Mouse (Mus musculus): ENCODE data around the gene Per2. TPM values are rescaled to one million over a fixed set of nuclear protein-coding genes. Genes with fewer than 3 reads are reported as not detected.
A peak's percentile ranks its signal among the peaks of the same experiment; 100 is the strongest.

The Per2 gene
- 1.4 and 2.5 TPM in 2 replicates for polyA plus RNA-seq (2015; fragmentation: Nextera tagmentation; extraction: Ambion mirVana)

GRCm38 (mm10) chr1:91459059-91459809, at the start of gene Per2:
TSS of gene Per2 (minus strand) at chr1:91459324.
- H3K4me3 ChIP-seq (replicated peaks) = peak within 1 kb of the TSS; percentile 73
- H3K9me3 ChIP-seq (replicated peaks) = no peaks in the 10 kb centered on the region
- H3K4me1 ChIP-seq (replicated peaks) = peaks cover 70% of the 10 kb centered on the region
- no peaks in the 10 kb centered on the region for H3K27me3 ChIP-seq
- peak within 1 kb of the TSS; percentile 95 for H3K4me2 ChIP-seq
- DNase-seq (peak; percentile 99), ATAC-seq (ENCODE audit: low read depth) (peak; percentile 94)
- under 1% methylated on average over 91 of the region's 91 CpGs for WGBS (ENCODE audit: insufficient replicate concordance)
- peak within 1 kb of the TSS; percentile 75 for H3K27ac ChIP-seq
- peak within 1 kb of the TSS; percentile 78 for H3K9ac ChIP-seq
- no peaks in the 10 kb centered on the region for H3K36me3 ChIP-seq

- Histone ChIP-seq H3K4me3 (replicated peaks) (no peak overlapping the region), H3K4me1 (replicated peaks) (no peaks in the 10 kb centered on the region), H3K36me3 (peaks cover 31% of the 10 kb centered on the region), H3K4me2 (no peak overlapping the region), H3K27ac (no peak overlapping the region), H3K9ac (no peak overlapping the region), H3K27me3 (no peaks in the 10 kb centered on the region), H3K9me3 (replicated peaks) (no peaks in the 10 kb centered on the region)
- DNase-seq (no peak), ATAC-seq (ENCODE audit: low read depth) (no peak)
- WGBS (ENCODE audit: insufficient replicate concordance) = 66% methylated on average over 3 of the region's 3 CpGs
These were observed 45.5 kb upstream of the Per2 start for GRCm38 (mm10) chr1:91504615-91505014.

GRCm38 (mm10) chr1:91498579-91498978, 39.5 kb upstream of the Per2 start:
- WGBS (ENCODE audit: insufficient replicate concordance) = 87% methylated on average over 6 of the region's 6 CpGs
- H3K9ac ChIP-seq = no peak overlapping the region
- H3K27me3 ChIP-seq = no peaks in the 10 kb centered on the region
- DNase-seq = no peak
- no peak overlapping the region for H3K4me3 ChIP-seq (replicated peaks)
- no peaks in the 10 kb centered on the region for H3K9me3 ChIP-seq (replicated peaks)
- H3K36me3 ChIP-seq = peaks cover 25% of the 10 kb centered on the region
- ATAC-seq (ENCODE audit: low read depth) = no peak
- H3K27ac ChIP-seq = no peak overlapping the region
- no peak overlapping the region for H3K4me2 ChIP-seq
- H3K4me1 ChIP-seq (replicated peaks) = peaks cover 22% of the 10 kb centered on the region

- H3K4me2 ChIP-seq = peak overlapping the region; percentile 87
- WGBS (ENCODE audit: insufficient replicate concordance) = 50% methylated on average over 5 of the region's 5 CpGs
- ATAC-seq (ENCODE audit: low read depth) (no peak), DNase-seq (no peak)
- H3K36me3 ChIP-seq = peaks cover 8% of the 10 kb centered on the region; the same call in 1 of the 2 replicates
- peaks cover 22% of the 10 kb centered on the region for H3K4me1 ChIP-seq (replicated peaks)
- H3K27me3 ChIP-seq = no peaks in the 10 kb centered on the region
- peak overlapping the region; percentile 84 for H3K9ac ChIP-seq
- H3K4me3 ChIP-seq (replicated peaks) = peak overlapping the region; percentile 84
- H3K27ac ChIP-seq = no peak overlapping the region
- no peaks in the 10 kb centered on the region for H3K9me3 ChIP-seq (replicated peaks)
These were observed 36.2 kb upstream of the Per2 start for GRCm38 (mm10) chr1:91495321-91495720.

- H3K9ac ChIP-seq = peak within 1 kb of the TSS; percentile 84
- peak within 1 kb of the TSS; percentile 84 for H3K4me3 ChIP-seq (replicated peaks)
- peak within 1 kb of the TSS; percentile 87 for H3K4me2 ChIP-seq
- WGBS (ENCODE audit: insufficient replicate concordance) = under 1% methylated on average over 77 of the region's 79 CpGs
- H3K9me3 ChIP-seq (replicated peaks) = no peaks in the 10 kb centered on the region
- H3K4me1 ChIP-seq (replicated peaks) = peaks cover 22% of the 10 kb centered on the region
- no peak within 1 kb of the TSS for H3K27ac ChIP-seq
- no peaks in the 10 kb centered on the region for H3K27me3 ChIP-seq
- ATAC-seq (ENCODE audit: low read depth) (peak; percentile 98), DNase-seq (peak; percentile 84)
- peaks cover 1% of the 10 kb centered on the region; the same call in 1 of the 2 replicates for H3K36me3 ChIP-seq
These were observed 35.5 kb upstream of the Per2 start, which contains the start of gene Traf3ip1 for GRCm38 (mm10) chr1:91494457-91495140. TSS of gene Traf3ip1 (plus strand) at chr1:91494647.

- no peaks in the 10 kb centered on the region for H3K9me3 ChIP-seq (replicated peaks)
- peak overlapping the region; percentile 84 for H3K4me3 ChIP-seq (replicated peaks)
- no peak overlapping the region for H3K27ac ChIP-seq
- peak overlapping the region; percentile 27; the same call in 1 of the 2 replicates for H3K9ac ChIP-seq
- no peaks in the 10 kb centered on the region for H3K27me3 ChIP-seq
- peak overlapping the region; percentile 87 for H3K4me2 ChIP-seq
- WGBS (ENCODE audit: insufficient replicate concordance) = 34% methylated on average over 3 of the region's 3 CpGs
- no peak for DNase-seq
- no peaks in the 10 kb centered on the region for H3K36me3 ChIP-seq
- peak; percentile 1 for ATAC-seq (ENCODE audit: low read depth)
- H3K4me1 ChIP-seq (replicated peaks) = peaks cover 22% of the 10 kb centered on the region
These were observed 34.8 kb upstream of the Per2 start for GRCm38 (mm10) chr1:91493938-91494337.

GRCm38 (mm10) chr1:91492740-91493139, 33.6 kb upstream of the Per2 start:
- no peak overlapping the region for H3K9ac ChIP-seq
- WGBS (ENCODE audit: insufficient replicate concordance) = 25% methylated on average over 2 of the region's 2 CpGs
- no peaks in the 10 kb centered on the region for H3K9me3 ChIP-seq (replicated peaks)
- no peak overlapping the region for H3K27ac ChIP-seq
- DNase-seq (no peak), ATAC-seq (ENCODE audit: low read depth) (no peak)
- no peak overlapping the region for H3K4me2 ChIP-seq
- H3K4me3 ChIP-seq (replicated peaks) = no peak overlapping the region
- H3K4me1 ChIP-seq (replicated peaks) = peaks cover 22% of the 10 kb centered on the region
- no peaks in the 10 kb centered on the region for H3K36me3 ChIP-seq
- no peaks in the 10 kb centered on the region for H3K27me3 ChIP-seq

GRCm38 (mm10) chr1:91490322-91490721, 31.2 kb upstream of the Per2 start:
- Histone ChIP-seq H3K4me1 (replicated peaks) (peaks cover 12% of the 10 kb centered on the region), H3K27ac (no peak overlapping the region), H3K4me2 (no peak overlapping the region), H3K27me3 (no peaks in the 10 kb centered on the region), H3K4me3 (replicated peaks) (no peak overlapping the region), H3K36me3 (no peaks in the 10 kb centered on the region), H3K9ac (no peak overlapping the region), H3K9me3 (replicated peaks) (no peaks in the 10 kb centered on the region)
- DNase-seq (no peak), ATAC-seq (ENCODE audit: low read depth) (no peak)
- 51% methylated on average over 1 of the region's 1 CpGs for whole genome bisulfite sequencing (ENCODE audit: insufficient replicate concordance)

GRCm38 (mm10) chr1:91486165-91486564, 27.0 kb upstream of the Per2 start:
- no peak overlapping the region for H3K9ac ChIP-seq
- no peak overlapping the region for H3K4me3 ChIP-seq (replicated peaks)
- H3K9me3 ChIP-seq (replicated peaks) = no peaks in the 10 kb centered on the region
- H3K4me2 ChIP-seq = no peak overlapping the region
- WGBS (ENCODE audit: insufficient replicate concordance) = 76% methylated on average over 3 of the region's 3 CpGs
- DNase-seq (no peak), ATAC-seq (ENCODE audit: low read depth) (no peak)
- no peaks in the 10 kb centered on the region for H3K36me3 ChIP-seq
- 0 out of 2 replicates have a peak, but pooled peaks cover 4% of the 10 kb centered on the region for H3K4me1 ChIP-seq (replicated peaks)
- no peak overlapping the region for H3K27ac ChIP-seq
- H3K27me3 ChIP-seq = no peaks in the 10 kb centered on the region

GRCm38 (mm10) chr1:91485422-91485821, 26.3 kb upstream of the Per2 start:
- 52% methylated on average over 3 of the region's 3 CpGs for WGBS (ENCODE audit: insufficient replicate concordance)
- no peak for ATAC-seq (ENCODE audit: low read depth)

GRCm38 (mm10) chr1:91484011-91484346, 24.9 kb upstream of the Per2 start:
- ATAC-seq (ENCODE audit: low read depth) = no peak
- Histone ChIP-seq H3K36me3 (no peaks in the 10 kb centered on the region), H3K9ac (no peak overlapping the region), H3K4me2 (no peak overlapping the region), H3K9me3 (replicated peaks) (no peaks in the 10 kb centered on the region), H3K4me3 (replicated peaks) (no peak overlapping the region), H3K4me1 (replicated peaks) (0 out of 2 replicates have a peak, but pooled peaks cover 4% of the 10 kb centered on the region), H3K27ac (no peak overlapping the region), H3K27me3 (no peaks in the 10 kb centered on the region)
- DNase-seq = no peak
- 58% methylated on average over 5 of the region's 5 CpGs for WGBS (ENCODE audit: insufficient replicate concordance)

More at GRCm38 (mm10) chr1:91485422-91485821, 26.3 kb upstream of the Per2 start:
- Histone ChIP-seq H3K27me3 (no peaks in the 10 kb centered on the region), H3K9me3 (replicated peaks) (no peaks in the 10 kb centered on the region), H3K27ac (no peak overlapping the region), H3K4me1 (replicated peaks) (0 out of 2 replicates have a peak, but pooled peaks cover 4% of the 10 kb centered on the region), H3K36me3 (no peaks in the 10 kb centered on the region), H3K4me2 (no peak overlapping the region), H3K4me3 (replicated peaks) (no peak overlapping the region), H3K9ac (no peak overlapping the region)
- DNase-seq = no peak
